Mouse (Mus musculus): ENCODE results near the gene Frmd4b. TPM values are rescaled to one million over a fixed set of nuclear protein-coding genes. Genes with fewer than 3 reads are reported as not detected.

Gene Frmd4b
- polyA plus RNA-seq, 1 experiment from 2014 or later: 13.5 TPM

- no peak overlapping the region for H3K9ac ChIP-seq (ENCODE audit: low read length)
- H3K4me1 ChIP-seq (ENCODE audit: control insufficient read depth, insufficient read depth, low read length): peaks cover 8% of the 10 kb centered on the region
- ATAC-seq (replicated peaks; ENCODE audit: extremely low read depth, insufficient read depth, low FRiP score): no peak
- H3K4me2 ChIP-seq (ENCODE audit: low read depth, low read length): no peak overlapping the region
- H3K36me3 ChIP-seq (ENCODE audit: control insufficient read depth, insufficient read depth): no peaks in the 10 kb centered on the region
- WGBS: 68% methylated on average over 10 of the region's 10 CpGs
- peaks cover 11% of the 10 kb centered on the region; the same call in 1 of the 2 replicates for H3K27me3 ChIP-seq (ENCODE audit: control insufficient read depth, insufficient read depth, low read length)
- no peaks in the 10 kb centered on the region for H3K9me3 ChIP-seq (replicated peaks; ENCODE audit: control insufficient read depth, low read length)
- H3K27ac ChIP-seq (ENCODE audit: low read length): no peak overlapping the region
- no peak overlapping the region for H3K4me3 ChIP-seq (ENCODE audit: low read length)
Observed at GRCm38 (mm10) chr6:97402822-97403472, 214.4 kb downstream of the Frmd4b start.

- 82% methylated on average over 6 of the region's 6 CpGs for WGBS
- ATAC-seq (replicated peaks; ENCODE audit: extremely low read depth, insufficient read depth, low FRiP score): no peak
- Histone ChIP-seq H3K27ac (ENCODE audit: low read length) (no peak overlapping the region), H3K4me3 (ENCODE audit: low read length) (no peak overlapping the region), H3K36me3 (ENCODE audit: control insufficient read depth, insufficient read depth) (no peaks in the 10 kb centered on the region), H3K27me3 (ENCODE audit: control insufficient read depth, insufficient read depth, low read length) (peaks cover 5% of the 10 kb centered on the region; the same call in 1 of the 2 replicates), H3K9ac (ENCODE audit: low read length) (no peak overlapping the region), H3K4me1 (ENCODE audit: control insufficient read depth, insufficient read depth, low read length) (peaks cover 20% of the 10 kb centered on the region), H3K9me3 (replicated peaks; ENCODE audit: control insufficient read depth, low read length) (no peaks in the 10 kb centered on the region), H3K4me2 (ENCODE audit: low read depth, low read length) (no peak overlapping the region)
Observed at GRCm38 (mm10) chr6:97400446-97400845, 216.9 kb downstream of the Frmd4b start.

- Histone ChIP-seq H3K36me3 (ENCODE audit: control insufficient read depth, insufficient read depth) (no peaks in the 10 kb centered on the region), H3K27ac (ENCODE audit: low read length) (no peak overlapping the region), H3K9me3 (replicated peaks; ENCODE audit: control insufficient read depth, low read length) (no peaks in the 10 kb centered on the region), H3K4me2 (ENCODE audit: low read depth, low read length) (no peak overlapping the region), H3K27me3 (ENCODE audit: control insufficient read depth, insufficient read depth, low read length) (peaks cover 5% of the 10 kb centered on the region; the same call in 1 of the 2 replicates), H3K4me3 (ENCODE audit: low read length) (no peak overlapping the region), H3K4me1 (ENCODE audit: control insufficient read depth, insufficient read depth, low read length) (peaks cover 13% of the 10 kb centered on the region), H3K9ac (ENCODE audit: low read length) (no peak overlapping the region)
- 80% methylated on average over 4 of the region's 4 CpGs for WGBS
- ATAC-seq (replicated peaks; ENCODE audit: extremely low read depth, insufficient read depth, low FRiP score): no peak
Observed at GRCm38 (mm10) chr6:97397935-97398334, 219.4 kb downstream of the Frmd4b start.

GRCm38 (mm10) chr6:97396957-97397354 lies 220.4 kb downstream of the Frmd4b start:
- 69% methylated on average over 3 of the region's 3 CpGs for WGBS

GRCm38 (mm10) chr6:97396351-97396956 lies 220.9 kb downstream of the Frmd4b start:
- no peak overlapping the region for H3K27ac ChIP-seq (ENCODE audit: low read length)
- H3K4me2 ChIP-seq (ENCODE audit: low read depth, low read length): no peak overlapping the region
- H3K27me3 ChIP-seq (ENCODE audit: control insufficient read depth, insufficient read depth, low read length): peaks cover 5% of the 10 kb centered on the region; the same call in 1 of the 2 replicates
- no peaks in the 10 kb centered on the region for H3K36me3 ChIP-seq (ENCODE audit: control insufficient read depth, insufficient read depth)
- H3K9me3 ChIP-seq (replicated peaks; ENCODE audit: control insufficient read depth, low read length): no peaks in the 10 kb centered on the region
- no peak overlapping the region for H3K4me3 ChIP-seq (ENCODE audit: low read length)
- ATAC-seq (replicated peaks; ENCODE audit: extremely low read depth, insufficient read depth, low FRiP score): no peak
- H3K4me1 ChIP-seq (ENCODE audit: control insufficient read depth, insufficient read depth, low read length): peaks cover 13% of the 10 kb centered on the region
- 46% methylated on average over 9 of the region's 9 CpGs for WGBS
- no peak overlapping the region for H3K9ac ChIP-seq (ENCODE audit: low read length)

More at GRCm38 (mm10) chr6:97396957-97397354, 220.4 kb downstream of the Frmd4b start:
- Histone ChIP-seq H3K27ac (ENCODE audit: low read length) (no peak overlapping the region), H3K9me3 (replicated peaks; ENCODE audit: control insufficient read depth, low read length) (no peaks in the 10 kb centered on the region), H3K4me3 (ENCODE audit: low read length) (no peak overlapping the region), H3K36me3 (ENCODE audit: control insufficient read depth, insufficient read depth) (no peaks in the 10 kb centered on the region), H3K9ac (ENCODE audit: low read length) (no peak overlapping the region), H3K27me3 (ENCODE audit: control insufficient read depth, insufficient read depth, low read length) (peaks cover 5% of the 10 kb centered on the region; the same call in 1 of the 2 replicates), H3K4me2 (ENCODE audit: low read depth, low read length) (no peak overlapping the region), H3K4me1 (ENCODE audit: control insufficient read depth, insufficient read depth, low read length) (peaks cover 13% of the 10 kb centered on the region)
- no peak for ATAC-seq (replicated peaks; ENCODE audit: extremely low read depth, insufficient read depth, low FRiP score)

GRCm38 (mm10) chr6:97395477-97396350 lies 221.6 kb downstream of the Frmd4b start:
- 32% methylated on average over 17 of the region's 17 CpGs for WGBS
- H3K9ac ChIP-seq (ENCODE audit: low read length): no peak overlapping the region; the same call in 1 of the 2 replicates

GRCm38 (mm10) chr6:97394473-97395075 lies 222.8 kb downstream of the Frmd4b start:
- H3K27me3 ChIP-seq (ENCODE audit: control insufficient read depth, insufficient read depth, low read length): no peaks in the 10 kb centered on the region
- no peak overlapping the region for H3K4me3 ChIP-seq (ENCODE audit: low read length)
- H3K36me3 ChIP-seq (ENCODE audit: control insufficient read depth, insufficient read depth): no peaks in the 10 kb centered on the region
- no peaks in the 10 kb centered on the region for H3K9me3 ChIP-seq (replicated peaks; ENCODE audit: control insufficient read depth, low read length)
- H3K9ac ChIP-seq (ENCODE audit: low read length): no peak overlapping the region
- WGBS: 74% methylated on average over 12 of the region's 12 CpGs
- ATAC-seq (replicated peaks; ENCODE audit: extremely low read depth, insufficient read depth, low FRiP score): no peak
- peaks cover 13% of the 10 kb centered on the region for H3K4me1 ChIP-seq (ENCODE audit: control insufficient read depth, insufficient read depth, low read length)
- no peak overlapping the region for H3K27ac ChIP-seq (ENCODE audit: low read length)
- H3K4me2 ChIP-seq (ENCODE audit: low read depth, low read length): no peak overlapping the region

More at GRCm38 (mm10) chr6:97395477-97396350, 221.6 kb downstream of the Frmd4b start:
- Histone ChIP-seq H3K4me1 (ENCODE audit: control insufficient read depth, insufficient read depth, low read length) (peaks cover 13% of the 10 kb centered on the region), H3K4me2 (ENCODE audit: low read depth, low read length) (peak overlapping the region; percentile 45), H3K36me3 (ENCODE audit: control insufficient read depth, insufficient read depth) (no peaks in the 10 kb centered on the region), H3K4me3 (ENCODE audit: low read length) (0 out of 2 replicates have a peak overlapping the region, but pooled peaks have one; percentile 7), H3K9me3 (replicated peaks; ENCODE audit: control insufficient read depth, low read length) (no peaks in the 10 kb centered on the region), H3K27me3 (ENCODE audit: control insufficient read depth, insufficient read depth, low read length) (peaks cover under 1% of the 10 kb centered on the region; the same call in 1 of the 2 replicates), H3K27ac (ENCODE audit: low read length) (no peak overlapping the region)
- ATAC-seq (replicated peaks; ENCODE audit: extremely low read depth, insufficient read depth, low FRiP score): no peak

- Histone ChIP-seq H3K27me3 (ENCODE audit: control insufficient read depth, insufficient read depth, low read length) (no peaks in the 10 kb centered on the region), H3K4me3 (ENCODE audit: low read length) (no peak overlapping the region)
- WGBS: 85% methylated on average over 3 of the region's 3 CpGs
Observed at GRCm38 (mm10) chr6:97392912-97393311, 224.4 kb downstream of the Frmd4b start.

More at GRCm38 (mm10) chr6:97392912-97393311, 224.4 kb downstream of the Frmd4b start:
- H3K27ac ChIP-seq (ENCODE audit: low read length): no peak overlapping the region
- H3K9me3 ChIP-seq (replicated peaks; ENCODE audit: control insufficient read depth, low read length): no peaks in the 10 kb centered on the region
- peaks cover 13% of the 10 kb centered on the region for H3K4me1 ChIP-seq (ENCODE audit: control insufficient read depth, insufficient read depth, low read length)
- H3K9ac ChIP-seq (ENCODE audit: low read length): no peak overlapping the region
- no peak for ATAC-seq (replicated peaks; ENCODE audit: extremely low read depth, insufficient read depth, low FRiP score)
- no peaks in the 10 kb centered on the region for H3K36me3 ChIP-seq (ENCODE audit: control insufficient read depth, insufficient read depth)
- H3K4me2 ChIP-seq (ENCODE audit: low read depth, low read length): no peak overlapping the region
